Mouse (Mus musculus): ENCODE measurements around the gene Erlin1. TPM values are rescaled to one million over a fixed set of nuclear protein-coding genes. Genes with fewer than 3 reads are reported as not detected.
A peak's percentile ranks its signal among the peaks of the same experiment; 100 is the strongest.

Gene Erlin1
- 19.2 and 20.2 TPM in 2 replicates for polyA plus RNA-seq (2015; fragmentation: Nextera tagmentation; extraction: Ambion mirVana)

DNA sequence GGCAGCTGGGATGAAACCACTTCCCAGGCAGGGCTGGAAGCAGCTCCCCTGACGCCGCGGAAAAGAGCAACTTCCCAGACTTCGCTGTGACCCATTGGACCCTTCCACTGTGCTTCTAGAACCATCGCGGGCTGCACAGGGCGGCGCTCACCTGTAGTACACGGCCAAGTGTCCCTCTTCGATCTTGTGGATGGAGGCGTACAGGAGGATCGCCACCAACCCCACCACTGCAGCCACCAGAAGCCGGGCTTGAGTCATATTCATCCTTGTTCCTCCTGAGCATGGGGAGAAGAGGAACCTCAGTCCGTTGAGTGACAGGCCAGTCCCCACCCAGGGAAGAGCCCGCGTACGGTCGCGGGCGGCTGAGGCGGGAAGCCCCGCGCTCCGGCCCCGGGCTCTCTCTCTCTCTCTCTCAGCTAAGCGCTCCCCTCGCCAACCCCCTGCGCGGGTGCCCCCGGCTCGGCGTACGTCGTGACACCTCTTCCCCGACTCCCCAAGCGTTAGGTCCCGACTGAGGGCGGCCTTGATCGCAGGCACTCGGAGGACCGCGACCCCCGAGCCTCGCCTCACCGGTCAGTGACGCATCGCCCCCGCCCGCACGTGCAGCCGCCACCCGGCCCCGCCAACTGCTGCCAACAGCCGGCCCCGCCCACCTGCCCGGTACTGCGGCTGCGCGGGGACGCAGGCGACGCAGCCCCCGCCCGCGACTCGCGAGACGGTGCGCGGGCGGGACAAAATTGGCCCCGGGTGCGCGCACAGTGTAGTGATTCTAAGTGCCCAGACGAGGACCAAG, at the start of gene Erlin1:
TSS of gene Erlin1 (minus strand) at position 665 of the 793 bp plus-strand sequence.
- H3K9me3 ChIP-seq (replicated peaks; ENCODE audit: control insufficient read depth, low read length), result no peaks in the 10 kb centered on the region
- H3K36me3 ChIP-seq (ENCODE audit: control insufficient read depth, insufficient read depth), result no peaks in the 10 kb centered on the region; the same call in 1 of the 2 replicates
- peak within 1 kb of the TSS; percentile 79 for H3K27ac ChIP-seq (ENCODE audit: low read length)
- no peaks in the 10 kb centered on the region for H3K27me3 ChIP-seq (ENCODE audit: control insufficient read depth, insufficient read depth, low read depth, low read length)
- ATAC-seq (ENCODE audit: low read depth), result peak; percentile 87
- under 1% methylated on average over 71 of the region's 75 CpGs for WGBS (ENCODE audit: insufficient replicate concordance)
- peak within 1 kb of the TSS; percentile 75 for H3K4me3 ChIP-seq (ENCODE audit: low read depth, low read length)
- peaks cover 7% of the 10 kb centered on the region for H3K4me1 ChIP-seq (ENCODE audit: control insufficient read depth, low read depth, low read length)
- H3K9ac ChIP-seq (ENCODE audit: low read depth, low read length), result peak within 1 kb of the TSS; percentile 73
- peak within 1 kb of the TSS; percentile 96 for H3K4me2 ChIP-seq (ENCODE audit: low read depth, low read length)

DNA sequence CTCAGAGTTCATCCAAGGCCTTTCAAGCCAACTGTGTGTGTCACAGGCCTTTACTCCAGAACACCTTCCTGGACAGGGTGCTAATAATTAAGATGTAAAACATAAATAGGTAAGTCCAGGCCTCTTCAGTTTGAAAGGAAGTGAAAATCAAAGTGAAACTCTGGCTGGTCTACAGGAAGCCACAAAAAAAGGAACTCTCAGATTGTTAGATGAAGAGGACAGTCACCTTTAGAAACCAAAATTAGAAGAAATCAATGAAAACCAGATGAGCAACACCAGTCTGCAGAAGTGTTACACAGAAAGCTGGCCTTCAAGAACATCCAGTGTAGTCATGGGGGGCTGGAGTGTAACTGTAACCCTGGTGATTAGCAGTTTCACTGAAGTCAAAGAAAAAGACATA, 48.2 kb upstream of the Erlin1 start:
- Histone ChIP-seq H3K27ac (ENCODE audit: low read length) (no peak overlapping the region), H3K9ac (ENCODE audit: low read depth, low read length) (no peak overlapping the region), H3K9me3 (replicated peaks; ENCODE audit: control insufficient read depth, low read length) (no peaks in the 10 kb centered on the region), H3K4me1 (ENCODE audit: control insufficient read depth, low read depth, low read length) (no peaks in the 10 kb centered on the region; the same call in 1 of the 2 replicates), H3K4me2 (ENCODE audit: low read depth, low read length) (no peak overlapping the region), H3K27me3 (ENCODE audit: control insufficient read depth, insufficient read depth, low read depth, low read length) (no peaks in the 10 kb centered on the region), H3K36me3 (ENCODE audit: control insufficient read depth, insufficient read depth) (peaks cover 35% of the 10 kb centered on the region), H3K4me3 (ENCODE audit: low read depth, low read length) (no peak overlapping the region)
- ATAC-seq (ENCODE audit: low read depth), result no peak

DNA sequence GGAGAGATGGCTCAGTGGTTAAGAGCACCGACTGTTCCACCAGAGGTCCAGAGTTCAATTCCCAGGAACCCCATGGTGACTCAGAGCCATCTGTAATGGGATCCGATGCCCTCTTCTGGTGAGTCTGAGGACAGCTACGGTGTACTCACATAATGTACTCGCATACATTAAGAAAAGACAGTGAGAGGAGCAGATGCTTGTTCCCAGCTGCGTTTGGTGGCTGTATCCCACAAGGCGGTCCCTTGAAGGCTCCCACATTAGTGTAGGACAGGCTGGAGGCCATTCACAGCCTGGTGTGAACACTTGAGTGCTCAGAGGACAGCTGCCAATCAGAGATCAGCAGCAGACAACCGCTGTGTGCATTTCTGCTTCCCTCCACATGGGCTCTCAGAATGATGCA, 42.1 kb upstream of the Erlin1 start:
- no peak for ATAC-seq (ENCODE audit: low read depth)
- Histone ChIP-seq H3K36me3 (ENCODE audit: control insufficient read depth, insufficient read depth) (peaks cover 26% of the 10 kb centered on the region), H3K9ac (ENCODE audit: low read depth, low read length) (no peak overlapping the region), H3K4me2 (ENCODE audit: low read depth, low read length) (no peak overlapping the region), H3K27ac (ENCODE audit: low read length) (no peak overlapping the region), H3K4me3 (ENCODE audit: low read depth, low read length) (no peak overlapping the region), H3K27me3 (ENCODE audit: control insufficient read depth, insufficient read depth, low read depth, low read length) (no peaks in the 10 kb centered on the region), H3K4me1 (ENCODE audit: control insufficient read depth, low read depth, low read length) (peaks cover 5% of the 10 kb centered on the region), H3K9me3 (replicated peaks; ENCODE audit: control insufficient read depth, low read length) (no peaks in the 10 kb centered on the region)
- 69% methylated on average over 7 of the region's 7 CpGs for WGBS (ENCODE audit: insufficient replicate concordance)

DNA sequence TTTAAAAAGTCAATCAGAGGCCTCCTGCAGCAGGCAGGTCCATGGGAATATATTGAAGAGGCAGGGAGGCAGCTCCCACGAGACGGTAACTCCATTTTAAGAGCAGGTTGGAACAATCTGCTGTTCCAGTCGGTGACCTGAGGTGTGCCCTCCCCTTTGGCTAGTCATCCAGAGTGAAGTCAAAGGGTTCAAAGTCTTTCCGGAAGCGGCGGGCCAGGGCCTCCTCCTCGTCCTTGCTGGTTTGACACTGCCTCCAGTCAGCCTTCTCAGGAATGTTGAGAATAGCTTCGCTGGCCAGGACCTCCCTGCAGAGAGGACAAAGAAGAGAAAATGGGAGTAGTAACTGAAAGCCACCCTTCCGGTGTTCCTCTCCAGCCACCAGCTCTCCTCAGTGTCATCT, 40.8 kb upstream of the Erlin1 start:
- Histone ChIP-seq H3K9me3 (replicated peaks; ENCODE audit: control insufficient read depth, low read length) (no peaks in the 10 kb centered on the region), H3K4me3 (ENCODE audit: low read depth, low read length) (no peak overlapping the region), H3K27ac (ENCODE audit: low read length) (peak overlapping the region; percentile 62), H3K36me3 (ENCODE audit: control insufficient read depth, insufficient read depth) (peaks cover 26% of the 10 kb centered on the region), H3K27me3 (ENCODE audit: control insufficient read depth, insufficient read depth, low read depth, low read length) (no peaks in the 10 kb centered on the region), H3K9ac (ENCODE audit: low read depth, low read length) (no peak overlapping the region), H3K4me2 (ENCODE audit: low read depth, low read length) (no peak overlapping the region), H3K4me1 (ENCODE audit: control insufficient read depth, low read depth, low read length) (peaks cover 15% of the 10 kb centered on the region)
- WGBS (ENCODE audit: insufficient replicate concordance), result 78% methylated on average over 9 of the region's 9 CpGs
- ATAC-seq (ENCODE audit: low read depth), result no peak

DNA sequence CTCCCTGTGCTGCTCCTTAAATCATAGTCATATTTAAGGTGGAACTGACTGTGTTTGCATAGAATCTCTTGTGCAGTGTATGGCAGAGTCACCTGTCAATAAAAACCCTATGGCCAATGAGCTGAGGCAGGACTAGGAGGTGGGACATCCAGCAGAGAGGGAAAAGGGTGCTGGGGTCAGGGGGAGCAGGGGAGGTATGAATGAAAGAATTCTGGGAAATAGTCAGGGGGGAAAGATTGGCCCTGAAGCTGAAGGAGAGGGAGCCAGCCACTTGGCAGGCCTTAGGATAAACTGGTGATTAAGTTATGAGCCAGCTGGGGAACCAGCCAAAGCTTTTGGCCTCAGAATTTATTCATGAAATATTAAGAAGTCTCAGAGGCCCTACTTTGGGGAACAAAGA, 39.4 kb upstream of the Erlin1 start:
- H3K4me1 ChIP-seq (ENCODE audit: control insufficient read depth, low read depth, low read length), result peaks cover 22% of the 10 kb centered on the region
- no peak overlapping the region for H3K9ac ChIP-seq (ENCODE audit: low read depth, low read length)
- H3K9me3 ChIP-seq (replicated peaks; ENCODE audit: control insufficient read depth, low read length), result no peaks in the 10 kb centered on the region
- peaks cover 25% of the 10 kb centered on the region for H3K36me3 ChIP-seq (ENCODE audit: control insufficient read depth, insufficient read depth)
- no peak overlapping the region for H3K4me2 ChIP-seq (ENCODE audit: low read depth, low read length)
- ATAC-seq (ENCODE audit: low read depth), result no peak
- H3K27ac ChIP-seq (ENCODE audit: low read length), result no peak overlapping the region
- H3K27me3 ChIP-seq (ENCODE audit: control insufficient read depth, insufficient read depth, low read depth, low read length), result no peaks in the 10 kb centered on the region
- no peak overlapping the region for H3K4me3 ChIP-seq (ENCODE audit: low read depth, low read length)

DNA sequence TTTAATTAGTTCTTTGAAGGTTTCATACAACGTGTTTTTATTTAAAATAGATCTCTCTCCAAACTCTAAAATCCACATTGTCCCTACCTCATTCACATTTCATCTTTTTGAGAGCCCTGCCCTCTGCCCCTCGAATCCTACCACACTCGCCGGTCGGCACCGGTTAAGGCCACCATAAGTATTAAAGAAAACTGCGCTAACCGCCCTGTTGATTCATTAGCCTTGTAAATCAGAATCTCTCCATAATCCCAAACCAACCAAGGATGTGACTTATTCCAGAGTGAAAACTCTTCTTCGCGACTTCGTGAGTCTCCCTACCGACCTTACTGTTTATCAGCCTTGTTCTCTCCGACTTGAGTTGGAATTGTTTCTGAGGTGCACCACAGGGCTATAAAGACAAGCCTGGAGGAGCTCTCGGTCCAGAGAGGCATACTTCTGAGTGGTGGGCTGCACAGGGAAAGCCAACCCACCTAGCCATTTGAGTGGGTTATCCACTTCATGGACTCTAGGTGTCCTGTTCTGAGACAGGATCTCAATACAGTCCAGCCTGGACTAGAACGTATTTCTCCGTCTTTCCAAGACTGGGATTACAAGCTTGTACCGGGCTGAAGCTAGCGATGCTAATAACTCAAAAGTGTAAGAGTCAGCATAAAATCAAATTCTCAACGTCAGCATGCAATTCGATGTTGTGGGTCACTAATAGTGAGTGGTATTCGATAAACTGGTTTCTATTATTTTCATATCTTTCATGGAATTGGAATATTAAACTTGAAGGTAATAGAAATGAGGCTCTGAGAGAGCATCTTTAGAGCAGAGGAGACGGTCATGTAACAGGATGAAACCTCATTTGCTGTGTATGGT, 38.3 kb upstream of the Erlin1 start:
- Histone ChIP-seq H3K9ac (ENCODE audit: low read depth, low read length) (peak overlapping the region; percentile 97), H3K27ac (ENCODE audit: low read length) (peak overlapping the region; percentile 0; the same call in 1 of the 2 replicates), H3K36me3 (ENCODE audit: control insufficient read depth, insufficient read depth) (peaks cover 13% of the 10 kb centered on the region), H3K4me2 (ENCODE audit: low read depth, low read length) (peak overlapping the region; percentile 91), H3K27me3 (ENCODE audit: control insufficient read depth, insufficient read depth, low read depth, low read length) (no peaks in the 10 kb centered on the region), H3K4me3 (ENCODE audit: low read depth, low read length) (peak overlapping the region; percentile 90), H3K4me1 (ENCODE audit: control insufficient read depth, low read depth, low read length) (peaks cover 22% of the 10 kb centered on the region), H3K9me3 (replicated peaks; ENCODE audit: control insufficient read depth, low read length) (no peaks in the 10 kb centered on the region)
- no peak for ATAC-seq (ENCODE audit: low read depth)
- 33% methylated on average over 22 of the region's 22 CpGs for WGBS (ENCODE audit: insufficient replicate concordance)

DNA sequence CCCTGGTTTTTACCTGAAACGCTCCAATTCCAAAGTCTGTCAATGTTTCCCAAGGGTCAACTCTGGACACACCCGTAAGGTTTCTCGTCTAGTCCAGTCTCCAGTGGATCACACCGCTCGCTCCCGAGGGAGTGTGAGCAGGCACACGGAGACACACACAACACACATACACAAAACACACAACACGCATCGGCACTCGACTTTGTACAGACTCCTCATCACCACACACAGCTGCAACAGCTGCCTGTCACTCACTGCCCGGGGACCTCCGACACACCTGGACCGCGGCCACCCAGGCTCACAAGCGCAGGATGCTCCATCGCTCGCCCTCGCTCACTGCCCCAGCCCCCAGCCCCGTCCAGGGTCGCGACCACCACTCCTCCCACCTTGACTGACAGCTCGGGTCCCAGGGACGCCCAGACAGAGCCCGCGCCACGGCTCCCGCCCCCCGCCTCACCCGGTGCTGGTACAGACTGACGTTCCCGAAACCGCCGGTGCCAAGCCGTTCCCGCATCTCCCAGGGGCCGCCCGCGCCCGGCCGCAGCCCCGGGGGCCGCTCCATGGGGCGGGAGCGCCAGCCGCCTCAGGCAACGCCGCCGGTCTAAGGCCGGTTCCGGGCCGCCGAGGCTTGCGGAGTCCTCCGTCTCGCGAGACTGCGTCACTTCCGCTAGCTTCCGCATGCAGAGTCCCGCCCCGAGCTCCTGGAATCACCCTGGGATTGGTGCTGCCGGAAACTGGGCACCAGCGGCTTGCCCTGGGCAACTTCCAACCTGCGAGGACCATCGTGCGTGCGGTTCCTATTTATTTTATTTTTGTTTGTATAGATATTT, 37.5 kb upstream of the Erlin1 start, which contains the start of gene Chuk:
TSS of gene Chuk (minus strand) at position 650 of the 830 bp plus-strand sequence.
- peak; percentile 98 for ATAC-seq (ENCODE audit: low read depth)
- Histone ChIP-seq H3K36me3 (ENCODE audit: control insufficient read depth, insufficient read depth) (peaks cover 7% of the 10 kb centered on the region), H3K9me3 (replicated peaks; ENCODE audit: control insufficient read depth, low read length) (no peaks in the 10 kb centered on the region), H3K4me2 (ENCODE audit: low read depth, low read length) (peak within 1 kb of the TSS; percentile 91), H3K4me3 (ENCODE audit: low read depth, low read length) (peak within 1 kb of the TSS; percentile 90), H3K9ac (ENCODE audit: low read depth, low read length) (peak within 1 kb of the TSS; percentile 97), H3K4me1 (ENCODE audit: control insufficient read depth, low read depth, low read length) (peaks cover 22% of the 10 kb centered on the region), H3K27ac (ENCODE audit: low read length) (peak within 1 kb of the TSS; percentile 26), H3K27me3 (ENCODE audit: control insufficient read depth, insufficient read depth, low read depth, low read length) (no peaks in the 10 kb centered on the region)
- WGBS (ENCODE audit: insufficient replicate concordance), result under 1% methylated on average over 67 of the region's 67 CpGs

DNA sequence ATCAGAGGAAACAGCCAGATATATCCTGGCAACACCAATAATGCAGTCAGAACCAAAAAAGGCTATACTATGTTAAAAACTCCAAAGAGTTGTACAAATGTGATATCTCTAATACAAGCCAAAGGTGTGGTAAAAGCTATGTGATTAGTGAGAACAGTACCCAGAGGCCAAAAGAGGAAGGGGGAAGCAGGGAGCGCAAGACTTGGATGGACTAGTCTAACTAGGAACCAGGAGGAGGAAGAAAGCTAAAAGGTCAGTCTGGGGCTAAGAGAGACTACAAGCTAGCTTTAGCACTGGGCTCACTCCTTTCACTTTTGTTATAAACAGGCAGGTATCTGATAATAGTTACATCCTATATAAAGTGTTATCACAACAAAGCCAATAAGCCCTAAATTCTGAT, 34.8 kb upstream of the Erlin1 start:
- ATAC-seq (ENCODE audit: low read depth), result no peak
- 86% methylated on average over 1 of the region's 1 CpGs for WGBS (ENCODE audit: insufficient replicate concordance)
- Histone ChIP-seq H3K4me1 (ENCODE audit: control insufficient read depth, low read depth, low read length) (peaks cover 22% of the 10 kb centered on the region), H3K9me3 (replicated peaks; ENCODE audit: control insufficient read depth, low read length) (no peaks in the 10 kb centered on the region), H3K4me3 (ENCODE audit: low read depth, low read length) (no peak overlapping the region), H3K4me2 (ENCODE audit: low read depth, low read length) (no peak overlapping the region), H3K36me3 (ENCODE audit: control insufficient read depth, insufficient read depth) (peaks cover 4% of the 10 kb centered on the region; the same call in 1 of the 2 replicates), H3K27ac (ENCODE audit: low read length) (no peak overlapping the region), H3K9ac (ENCODE audit: low read depth, low read length) (no peak overlapping the region), H3K27me3 (ENCODE audit: control insufficient read depth, insufficient read depth, low read depth, low read length) (no peaks in the 10 kb centered on the region)
